Mouse (Mus musculus) forebrain, postnatal 0 days (tissue): ENCODE measurements around the gene C4b. TPM values are rescaled to one million over a fixed set of nuclear protein-coding genes. Genes with fewer than 3 reads are reported as not detected.
"Not testable (repeated sequence)": the region's sequence is repeated elsewhere in the genome, so short reads cannot be mapped to it uniquely, and the experiment has no call there.

Experiments used
- ATAC-seq: fragments of 200-750 bp; cut with Nextera tagmentation; 2 replicates; pipeline ENCODE4 v1.8.0; 2017; ENCODE audit warnings: mild to moderate bottlenecking, moderate library complexity
- DNase-seq: peaks from one replicate; pipeline ENCODE4 v3.0.0-alpha.2; 2015
- H3K27ac ChIP-seq: fragments of 300-500 bp; sonication (generic); 2 replicates; pipeline ENCODE4 v1.5.1; 2014; ENCODE audit warnings: low read depth, mild to moderate bottlenecking, antibody characterized with exemption, low read length, moderate library complexity, mixed read lengths
- H3K27me3 ChIP-seq: fragments of 300-500 bp; sonication (generic); 2 replicates; pipeline ENCODE4 v1.6.1; 2014; ENCODE audit warnings: mild to moderate bottlenecking, low read length, mixed read lengths; ENCODE audit not compliant: insufficient read depth
- H3K36me3 ChIP-seq: fragments of 300-500 bp; sonication (generic); 2 replicates; pipeline ENCODE4 v1.6.1; 2014; ENCODE audit warnings: mild to moderate bottlenecking, moderate library complexity; ENCODE audit not compliant: insufficient read depth
- H3K4me1 ChIP-seq: fragments of 300-500 bp; sonication (generic); 2 replicates; pipeline ENCODE4 v1.6.1; 2014; ENCODE audit warnings: antibody characterized with exemption; ENCODE audit not compliant: insufficient read depth
- H3K4me2 ChIP-seq: fragments of 300-500 bp; sonication (generic); 2 replicates; pipeline ENCODE4 v1.6.1; 2014; ENCODE audit warnings: low read depth, mild to moderate bottlenecking, moderate library complexity
- H3K4me3 ChIP-seq: fragments of 300-500 bp; sonication (generic); 2 replicates; pipeline ENCODE4 v1.5.1; 2014; ENCODE audit warnings: low read depth, low read length, mixed read lengths
- H3K9ac ChIP-seq: fragments of 300-500 bp; sonication (generic); 2 replicates; pipeline ENCODE4 v1.6.1; 2014; ENCODE audit warnings: mild to moderate bottlenecking
- H3K9me3 ChIP-seq: fragments of 300-500 bp; sonication (generic); 2 replicates; pipeline ENCODE4 v1.6.1; 2016; ENCODE audit warnings: low read length
- CTCF ChIP-seq: sonication (generic); IDR thresholded peaks from 2 replicates; pipeline ENCODE4 v1.5.1; 2016; ENCODE audit warnings: antibody characterized with exemption, control low read depth, low read depth
- WGBS: fragments of 180-500 bp; shearing (Covaris S2); extraction: QIAGEN DNeasy Blood & Tissue Kit; methylation state at CpG from one replicate; pipeline ENCODE4 v1.1.7; 2014; 5-methylcytosine and 5-hydroxymethylcytosine counted together
- polyA plus RNA-seq: library from polyadenylated mRNA; unstranded; fragments of >200 nt; fragmentation: Nextera tagmentation; extraction: Ambion mirVana; gene quantifications from 2 replicates; pipeline ENCODE4 v1.2.1, GENCODE M21; 2015
- total RNA-seq: library from RNA; depleted of rRNA; stranded (reverse); fragments of >200 nt; gene quantifications from 2 replicates; pipeline ENCODE4 v1.2.3, GENCODE M21; 2014

The C4b gene
- total and polyA plus RNA-seq, 2 experiments from 2014 or later = 0.59 to 1.6 TPM

- DNase-seq = no peak
- TF ChIP-seq CTCF = no peak
- H3K9ac ChIP-seq = no peak overlapping the region
Observed at GRCm38 (mm10) chr17:34740280-34740679, 3.4 kb downstream of the C4b start.

GRCm38 (mm10) chr17:34739708-34740107 is 4.0 kb downstream of the C4b start:
- H3K9me3 ChIP-seq, DNase-seq, ATAC-seq, H3K27me3 ChIP-seq, H3K9ac ChIP-seq, H3K4me3 ChIP-seq, H3K36me3 ChIP-seq, H3K4me2 ChIP-seq, H3K27ac ChIP-seq, H3K4me1 ChIP-seq: not testable (repeated sequence)
- WGBS = 89% methylated on average over 7 of the region's 7 CpGs

More at GRCm38 (mm10) chr17:34740280-34740679, 3.4 kb downstream of the C4b start:
- no peak for ATAC-seq
- Histone ChIP-seq H3K4me2 (no peak overlapping the region), H3K4me1 (no peaks in the 10 kb centered on the region), H3K9me3 (no peaks in the 10 kb centered on the region), H3K27me3 (no peaks in the 10 kb centered on the region), H3K4me3 (no peak overlapping the region), H3K27ac (no peak overlapping the region), H3K36me3 (no peaks in the 10 kb centered on the region)
- 82% methylated on average over 4 of the region's 4 CpGs for WGBS

GRCm38 (mm10) chr17:34737466-34737865 is 6.2 kb downstream of the C4b start:
- H3K36me3 ChIP-seq, H3K4me3 ChIP-seq, ATAC-seq, H3K4me2 ChIP-seq, H3K4me1 ChIP-seq, H3K27ac ChIP-seq, DNase-seq, H3K27me3 ChIP-seq, H3K9ac ChIP-seq, H3K9me3 ChIP-seq: not testable (repeated sequence)
- WGBS = 83% methylated on average over 5 of the region's 5 CpGs

GRCm38 (mm10) chr17:34729779-34730553 is 13.7 kb downstream of the C4b start:
- not testable (repeated sequence) for H3K36me3 ChIP-seq, H3K27ac ChIP-seq, DNase-seq, H3K9me3 ChIP-seq, H3K9ac ChIP-seq, H3K4me3 ChIP-seq, ATAC-seq, H3K4me1 ChIP-seq, H3K4me2 ChIP-seq, H3K27me3 ChIP-seq
- WGBS = 81% methylated on average over 12 of the region's 12 CpGs

- 84% methylated on average over 11 of the region's 11 CpGs for WGBS
- not testable (repeated sequence) for H3K27me3 ChIP-seq, H3K4me2 ChIP-seq, ATAC-seq, H3K9ac ChIP-seq, H3K27ac ChIP-seq, H3K4me1 ChIP-seq, H3K9me3 ChIP-seq, DNase-seq, H3K4me3 ChIP-seq, H3K36me3 ChIP-seq
Observed at GRCm38 (mm10) chr17:34729155-34729554, 14.5 kb downstream of the C4b start.

- DNase-seq (no peak), ATAC-seq (no peak)
- H3K4me2 ChIP-seq = no peak overlapping the region
- no peak overlapping the region for H3K9ac ChIP-seq
- H3K4me3 ChIP-seq = no peak overlapping the region
- no peaks in the 10 kb centered on the region for H3K4me1 ChIP-seq
- no peak for TF ChIP-seq CTCF
- H3K9me3 ChIP-seq = no peaks in the 10 kb centered on the region
- H3K27ac ChIP-seq = no peak overlapping the region
- 90% methylated on average over 2 of the region's 2 CpGs for WGBS
- H3K36me3 ChIP-seq = no peaks in the 10 kb centered on the region
- H3K27me3 ChIP-seq = no peaks in the 10 kb centered on the region
Observed at GRCm38 (mm10) chr17:34727887-34728286, 15.8 kb downstream of the C4b start.

GRCm38 (mm10) chr17:34723066-34723465 is 20.6 kb downstream of the C4b start:
- H3K36me3 ChIP-seq = no peaks in the 10 kb centered on the region
- no peak overlapping the region for H3K4me3 ChIP-seq
- DNase-seq (no peak), ATAC-seq (no peak)
- H3K27me3 ChIP-seq = no peaks in the 10 kb centered on the region
- no peaks in the 10 kb centered on the region for H3K9me3 ChIP-seq
- H3K4me1 ChIP-seq = no peaks in the 10 kb centered on the region
- TF ChIP-seq CTCF = peak; percentile 40
- H3K4me2 ChIP-seq = no peak overlapping the region
- H3K9ac ChIP-seq = no peak overlapping the region
- 91% methylated on average over 4 of the region's 4 CpGs for WGBS
- H3K27ac ChIP-seq = no peak overlapping the region

GRCm38 (mm10) chr17:34722238-34722637 is 21.4 kb downstream of the C4b start:
- H3K4me1 ChIP-seq, H3K9ac ChIP-seq, H3K4me2 ChIP-seq, ATAC-seq, H3K27me3 ChIP-seq, H3K27ac ChIP-seq, H3K4me3 ChIP-seq, H3K9me3 ChIP-seq, DNase-seq, H3K36me3 ChIP-seq: not testable (repeated sequence)
- 93% methylated on average over 2 of the region's 4 CpGs for WGBS

- ATAC-seq, H3K27ac ChIP-seq, H3K4me3 ChIP-seq, H3K4me2 ChIP-seq, H3K9ac ChIP-seq, H3K9me3 ChIP-seq, H3K4me1 ChIP-seq, H3K27me3 ChIP-seq, H3K36me3 ChIP-seq, DNase-seq: not testable (repeated sequence)
- 63% methylated on average over 7 of the region's 8 CpGs for WGBS
Observed at GRCm38 (mm10) chr17:34719886-34720285, 23.8 kb downstream of the C4b start.
